Mouse (Mus musculus) cortical plate, adult 2 months (tissue): ENCODE data around the gene Col27a1.

Source experiments
- CTCF ChIP-seq: fragments of 200-500 bp; IDR thresholded peaks from 2 replicates; pipeline ENCODE4 v1.5.1; 2011; ENCODE audit warnings: mild to moderate bottlenecking, control low read depth, low read length; ENCODE audit not compliant: insufficient read depth; ENCODE audit errors: extremely low read depth
- POLR2A ChIP-seq: fragments of 200-500 bp; IDR thresholded peaks from 2 replicates; pipeline ENCODE4 v1.6.1; 2011; ENCODE audit warnings: mild to moderate bottlenecking, low read length, control low read depth; ENCODE audit not compliant: insufficient read depth; ENCODE audit errors: extremely low read depth

DNA sequence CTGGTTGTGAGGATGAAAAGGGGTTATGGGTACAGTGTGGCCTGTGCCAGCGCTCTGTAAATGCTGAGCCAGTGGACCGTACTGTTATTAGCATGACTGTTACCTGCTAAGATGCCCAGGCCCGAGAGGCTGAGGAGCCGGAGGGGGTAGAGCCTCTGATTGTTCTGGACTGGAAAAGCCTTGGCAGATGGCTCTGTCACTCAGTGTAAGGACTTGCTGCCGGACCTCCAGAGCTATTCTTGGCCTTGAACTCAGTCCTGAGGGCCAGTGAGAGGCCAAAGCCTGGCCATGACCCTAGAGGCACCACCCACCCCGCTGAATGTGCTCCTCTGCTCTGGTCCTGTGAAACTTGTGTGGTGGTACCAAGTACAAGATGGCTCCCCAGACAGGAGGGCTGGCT, 52.5 kb downstream of the Col27a1 start:
- TF ChIP-seq CTCF (no peak), POLR2A (no peak)
